Mouse (Mus musculus) small intestine, adult 2 months (tissue): Measurements from ENCODE around the gene Tmem262.

Experiments
- CTCF ChIP-seq: fragments of 200-500 bp; IDR thresholded peaks from 2 replicates; pipeline ENCODE4 v1.5.1; 2012; ENCODE audit warnings: low read depth, mild to moderate bottlenecking, control low read depth, inconsistent platforms, low read length, moderate library complexity, mixed read lengths; ENCODE audit not compliant: insufficient replicate concordance, insufficient read length; ENCODE audit errors: extremely low read depth
- POLR2A ChIP-seq: fragments of 200-500 bp; IDR thresholded peaks from 2 replicates; pipeline ENCODE4 v1.6.1; 2012; ENCODE audit warnings: low read depth, mild to moderate bottlenecking, control low read depth, inconsistent platforms, low read length, moderate library complexity

DNA sequence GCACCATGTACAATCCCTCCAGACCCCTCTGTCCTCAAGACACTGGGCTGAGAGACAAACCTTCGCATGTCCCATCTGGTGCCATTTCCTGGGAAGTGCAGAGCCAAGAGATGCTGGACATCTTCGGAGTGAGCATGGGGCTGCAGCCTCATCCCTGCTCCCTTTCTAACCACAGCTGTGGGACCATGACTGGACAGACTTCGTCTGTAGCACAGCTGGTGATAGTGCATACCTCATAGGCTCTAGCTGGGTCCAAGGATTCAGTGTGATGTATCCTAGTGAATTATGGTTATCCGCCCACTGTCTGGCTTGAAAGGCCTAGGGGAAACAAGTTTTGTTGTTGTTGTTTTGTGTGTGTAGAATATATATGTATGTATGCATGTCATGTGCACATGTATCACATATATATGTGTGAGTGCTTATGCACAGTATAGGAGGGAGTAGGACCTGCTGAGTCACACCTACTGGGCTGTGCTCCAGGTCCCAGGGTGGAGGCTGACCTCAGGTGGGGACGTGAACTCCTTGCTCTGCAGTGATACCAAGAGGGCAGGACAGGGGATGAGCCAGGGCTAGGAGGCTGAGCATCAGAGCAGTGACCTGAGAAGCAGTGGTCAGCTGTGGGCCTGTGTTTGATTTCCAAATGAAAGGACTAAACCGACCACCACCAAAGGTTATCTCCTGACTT, 22.5 kb downstream of the Tmem262 start:
- TF ChIP-seq CTCF, result no peak
- no peak for TF ChIP-seq POLR2A
